Mouse (Mus musculus) embryonic fibroblast, embryonic 13.5 days (primary cell): ENCODE measurements around the gene Aldh1l2.

ENCODE experiments used
- CTCF ChIP-seq: IDR thresholded peaks from 2 replicates; pipeline ENCODE4 v1.5.1; 2011; ENCODE audit warnings: mild to moderate bottlenecking, control low read depth, low read length, moderate library complexity, borderline replicate concordance; ENCODE audit not compliant: insufficient read depth
- POLR2A ChIP-seq: IDR thresholded peaks from 2 replicates; pipeline ENCODE4 v1.6.1; 2011; ENCODE audit warnings: low read depth, mild to moderate bottlenecking, control low read depth, low read length, moderate library complexity

- TF ChIP-seq CTCF (no peak), POLR2A (no peak)
Measured at GRCm38 (mm10) chr10:83513736-83514135, 20.2 kb downstream of the Aldh1l2 start.
